Mouse (Mus musculus) ES-Bruce4 (cell line): ENCODE data around the gene Rimklb.

Source experiments
- CTCF ChIP-seq: IDR thresholded peaks from one replicate; pipeline ENCODE4 v1.8.1; 2011; ENCODE audit warnings: low read depth, low read length
- EP300 ChIP-seq: IDR thresholded peaks from 2 replicates; pipeline ENCODE4 v1.6.1; 2011; ENCODE audit warnings: low read depth, low read length; ENCODE audit not compliant: insufficient read depth

DNA sequence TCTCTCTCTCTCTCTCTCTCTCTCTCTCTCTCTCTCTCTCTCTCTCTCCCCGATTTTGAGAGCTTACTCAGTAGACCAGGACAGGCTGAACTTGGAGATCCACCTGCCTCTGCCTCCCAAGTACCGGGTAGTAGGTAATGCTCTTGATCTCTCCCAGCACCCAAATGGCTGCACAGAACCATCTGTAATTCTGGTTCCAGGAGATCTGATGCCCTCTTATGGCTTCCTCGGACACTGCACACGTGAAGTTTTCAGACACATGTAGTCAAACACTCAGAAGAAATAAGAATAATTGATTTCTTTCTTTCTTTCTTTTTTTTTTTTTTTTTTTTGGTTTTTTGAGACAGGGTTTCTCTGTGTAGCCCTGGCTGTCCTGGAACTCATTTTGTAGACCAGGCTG lies 59.3 kb downstream of the Rimklb start:
- TF ChIP-seq CTCF (no peak), EP300 (no peak)
